Mouse (Mus musculus): ENCODE results near the gene Gm47289. TPM values are rescaled to one million over a fixed set of nuclear protein-coding genes. Genes with fewer than 3 reads are reported as not detected.

Gene Gm47289
- polyA plus RNA-seq, 1 experiment: not detected

- TF ChIP-seq GATA1 (IDR thresholded peaks at IDR 0.05; ENCODE audit: low read length): no peak
These were observed 44.7 kb downstream of the Gm47289 start for GRCm38 (mm10) chr9:119203617-119204016.

- TF ChIP-seq GATA1 (IDR thresholded peaks at IDR 0.05; ENCODE audit: low read length): no peak
These were observed 46.8 kb downstream of the Gm47289 start for GRCm38 (mm10) chr9:119205756-119206155.

GRCm38 (mm10) chr9:119206666-119207065, 47.7 kb downstream of the Gm47289 start:
- no peak for TF ChIP-seq GATA1 (IDR thresholded peaks at IDR 0.05; ENCODE audit: low read length)

- no peak for TF ChIP-seq GATA1 (IDR thresholded peaks at IDR 0.05; ENCODE audit: low read length)
These were observed 48.2 kb downstream of the Gm47289 start for GRCm38 (mm10) chr9:119207113-119207512.

- TF ChIP-seq GATA1 (IDR thresholded peaks at IDR 0.05; ENCODE audit: low read length): no peak
These were observed 50.0 kb downstream of the Gm47289 start, which contains the start of gene Slc22a13 for GRCm38 (mm10) chr9:119208998-119209397. Gene Slc22a13, minus strand, starts transcription at chr9:119209098.

Other genes with a start within 250 kb of the Gm47289 start
- gene Ctdspl, start 232.7 kb upstream of the Gm47289 start, polyA plus RNA-seq (2012): 0.01 TPM in 1 of 2 replicates, not detected in the other
- not detected in 2 replicates for gene Vill, start 106.4 kb upstream of the Gm47289 start, polyA plus RNA-seq (2012)
- not detected in 2 replicates for gene Plcd1, start 65.7 kb upstream of the Gm47289 start, polyA plus RNA-seq (2012)
- not detected in 2 replicates for gene Dlec1, start 56.7 kb upstream of the Gm47289 start, polyA plus RNA-seq (2012)
- gene Acaa1b, start 2.1 kb upstream of the Gm47289 start, polyA plus RNA-seq (2012): not detected in 2 replicates
- not detected in 2 replicates for gene Slc22a13, start 49.9 kb downstream of the Gm47289 start, polyA plus RNA-seq (2012)
- gene Oxsr1, start 163.3 kb downstream of the Gm47289 start, polyA plus RNA-seq (2012): 27.0 and 32.4 TPM in 2 replicates
- gene Acaa1a, start 180.5 kb downstream of the Gm47289 start, polyA plus RNA-seq (2012): 104 and 129 TPM in 2 replicates
- gene Myd88, start 182.2 kb downstream of the Gm47289 start, polyA plus RNA-seq (2012): 20.9 and 22.4 TPM in 2 replicates
- 17.2 and 21.3 TPM in 2 replicates for gene Xylb, start 198.2 kb downstream of the Gm47289 start, polyA plus RNA-seq (2012)
- gene Slc22a14, start 206.4 kb downstream of the Gm47289 start, polyA plus RNA-seq (2012): not detected in 2 replicates
- 11.7 and 12.2 TPM in 2 replicates for gene Acvr2b, start 243.0 kb downstream of the Gm47289 start, polyA plus RNA-seq (2012)

Data from G1E-ER4 (cell line).